Mouse (Mus musculus): Measurements from ENCODE around the gene Tuba3a. TPM values are rescaled to one million over a fixed set of nuclear protein-coding genes. Genes with fewer than 3 reads are reported as not detected.
A peak's percentile ranks its signal among the peaks of the same experiment; 100 is the strongest.

The Tuba3a gene
- polyA plus RNA-seq, 1 experiment, result not detected

DNA sequence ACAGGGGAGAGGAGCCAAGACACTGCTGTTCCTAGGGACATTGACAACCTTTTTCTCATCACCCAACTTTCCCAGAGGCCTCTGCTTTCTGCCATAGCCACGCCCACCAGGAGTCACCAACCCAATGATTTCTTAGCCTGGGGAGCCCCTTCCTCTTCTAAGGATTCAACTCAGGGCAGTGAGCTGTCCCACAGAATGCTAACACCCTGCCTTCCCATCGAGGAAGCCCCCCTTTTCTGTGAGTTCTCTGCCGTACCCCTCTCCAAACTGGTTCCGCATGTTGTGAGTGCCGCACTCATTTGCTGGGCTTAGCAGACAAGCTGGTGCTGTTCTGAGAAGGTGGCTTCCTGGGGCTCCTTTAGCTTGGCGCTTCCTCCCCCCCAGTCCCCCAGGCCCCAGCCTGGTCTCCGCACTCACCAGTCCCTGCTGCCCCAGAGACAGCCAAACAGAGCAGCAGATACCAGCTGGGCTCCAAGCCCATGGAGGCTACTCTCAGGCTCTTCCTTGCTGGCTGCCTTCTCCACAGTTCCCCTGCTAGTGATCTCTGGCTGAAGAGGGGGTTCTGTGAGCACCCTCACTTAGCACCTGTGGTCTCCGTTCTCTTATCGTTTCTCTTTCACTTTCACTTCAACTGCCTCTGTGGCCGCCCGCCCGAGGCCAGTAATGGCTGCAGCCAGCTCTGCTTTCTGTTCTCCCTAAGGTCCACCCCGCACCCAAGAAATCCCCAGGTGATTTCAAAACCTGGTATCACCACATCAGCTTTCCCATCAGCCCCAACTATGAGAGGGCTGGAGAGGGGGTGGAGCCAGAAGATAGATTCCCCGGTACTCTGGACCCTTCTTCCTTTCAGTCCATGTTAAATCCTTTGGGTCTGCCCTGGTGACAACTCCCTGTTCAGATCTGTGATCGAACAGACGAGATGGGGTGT is 54.5 kb downstream of the Tuba3a start, which contains the start of gene Tapbpl:
Gene Tapbpl, minus strand, starts transcription at position 744 of the 928 bp plus-strand sequence.
- TF ChIP-seq GATA1 (IDR thresholded peaks at IDR 0.05; ENCODE audit: low read length), result no peak
- no peak for TF ChIP-seq TAL1 (IDR thresholded peaks at IDR 0.05; ENCODE audit: low read length)
- H3K4me3 ChIP-seq (replicated peaks), result peak within 1 kb of the TSS; percentile 77
- H3K36me3 ChIP-seq (ENCODE audit: control insufficient read depth), result peaks cover 4% of the 10 kb centered on the region
- no peaks in the 10 kb centered on the region for H3K9me3 ChIP-seq (ENCODE audit: control insufficient read depth, low read length)
- peaks cover 31% of the 10 kb centered on the region for H3K4me1 ChIP-seq (ENCODE audit: control insufficient read depth)
- no peaks in the 10 kb centered on the region for H3K27me3 ChIP-seq (ENCODE audit: control insufficient read depth)

DNA sequence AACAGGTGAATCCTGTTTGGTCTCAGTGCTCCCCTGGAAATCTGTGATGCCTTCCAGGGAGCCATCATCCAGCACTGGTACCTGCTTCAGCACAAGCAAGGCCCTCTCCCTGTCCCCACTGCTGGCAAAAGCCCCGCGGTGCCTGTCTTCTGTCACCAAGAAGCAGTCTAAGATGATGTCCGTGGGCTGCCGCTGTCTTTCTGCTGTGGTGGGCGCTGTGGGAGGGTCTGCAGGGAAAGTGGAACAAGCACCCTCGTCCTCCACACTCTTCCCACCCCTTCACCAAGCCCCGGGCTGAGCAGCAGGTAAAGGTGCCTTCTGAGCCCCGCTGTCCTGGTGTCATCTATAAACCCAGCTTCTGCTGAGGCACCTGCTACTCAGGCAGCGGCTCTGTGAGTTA is 55.3 kb downstream of the Tuba3a start:
- H3K9me3 ChIP-seq (ENCODE audit: control insufficient read depth, low read length), result no peaks in the 10 kb centered on the region
- peaks cover 6% of the 10 kb centered on the region for H3K36me3 ChIP-seq (ENCODE audit: control insufficient read depth)
- H3K4me3 ChIP-seq (replicated peaks), result peak overlapping the region; percentile 77
- no peak for TF ChIP-seq GATA1 (IDR thresholded peaks at IDR 0.05; ENCODE audit: low read length)
- no peak for TF ChIP-seq TAL1 (IDR thresholded peaks at IDR 0.05; ENCODE audit: low read length)
- H3K4me1 ChIP-seq (ENCODE audit: control insufficient read depth), result peaks cover 31% of the 10 kb centered on the region
- H3K27me3 ChIP-seq (ENCODE audit: control insufficient read depth), result no peaks in the 10 kb centered on the region

Other genes starting within 250 kb of the Tuba3a start
- gene Ing4, start 246.3 kb downstream of the Tuba3a start, polyA plus RNA-seq (2012), result 1.1 and 1.8 TPM in 2 replicates
- 0.97 and 1.6 TPM in 2 replicates for gene Acrbp, start 236.4 kb downstream of the Tuba3a start, polyA plus RNA-seq (2012)
- 0.06 TPM in 1 of 2 replicates, not detected in the other for gene Lpar5, start 218.1 kb downstream of the Tuba3a start, polyA plus RNA-seq (2012)
- 6.8 TPM in 2 replicates for gene Chd4, start 190.1 kb downstream of the Tuba3a start, polyA plus RNA-seq (2012)
- 0.78 and 1.8 TPM in 2 replicates for gene Nop2, start 154.1 kb downstream of the Tuba3a start, polyA plus RNA-seq (2012)
- gene Iffo1, start 140.8 kb downstream of the Tuba3a start, polyA plus RNA-seq (2012), result 1.3 and 1.5 TPM in 2 replicates
- 525 and 659 TPM in 2 replicates for gene Gapdh, start 119.6 kb downstream of the Tuba3a start, polyA plus RNA-seq (2012)
- gene Ncapd2, start 94.3 kb downstream of the Tuba3a start, polyA plus RNA-seq (2012), result 78.5 and 98.6 TPM in 2 replicates
- gene Mrpl51, start 94.2 kb downstream of the Tuba3a start, polyA plus RNA-seq (2012), result 18.9 and 22.8 TPM in 2 replicates
- 0.13 and 0.14 TPM in 2 replicates for gene Vamp1, start 70.5 kb downstream of the Tuba3a start, polyA plus RNA-seq (2012)
- 0.06 and 0.11 TPM in 2 replicates for gene Tapbpl, start 54.2 kb downstream of the Tuba3a start, polyA plus RNA-seq (2012)
- 0.04 TPM in 1 of 2 replicates, not detected in the other for gene Cd27, start 49.0 kb downstream of the Tuba3a start, polyA plus RNA-seq (2012)
- gene Ltbr, start 27.8 kb upstream of the Tuba3a start, polyA plus RNA-seq (2012), result 0.20 and 0.26 TPM in 2 replicates
- gene Scnn1a, start 34.6 kb upstream of the Tuba3a start, polyA plus RNA-seq (2012), result 0.01 TPM in 1 of 2 replicates, not detected in the other
- 0.70 and 0.78 TPM in 2 replicates for gene Tnfrsf1a, start 63.3 kb upstream of the Tuba3a start, polyA plus RNA-seq (2012)
- gene Plekhg6, start 94.8 kb upstream of the Tuba3a start, polyA plus RNA-seq (2012), result not detected in 2 replicates
- gene Cd9, start 208.7 kb upstream of the Tuba3a start, polyA plus RNA-seq (2012), result not detected in 2 replicates

All from erythroblast, embryonic 14.5 days (primary cell).